Mouse (Mus musculus) hindbrain, postnatal 0 days (tissue): ENCODE measurements around the gene Scfd2. TPM values are rescaled to one million over a fixed set of nuclear protein-coding genes. Genes with fewer than 3 reads are reported as not detected.

Experiments used
- ATAC-seq: fragments of 200-750 bp; cut with Nextera tagmentation; 2 replicates; pipeline ENCODE4 v1.8.0; 2017; ENCODE audit warnings: mild to moderate bottlenecking, moderate TSS enrichment, moderate library complexity
- DNase-seq: peaks from one replicate; pipeline ENCODE4 v3.0.0-alpha.2; 2015; ENCODE audit warnings: low spot score
- H3K27ac ChIP-seq: fragments of 300-500 bp; sonication (generic); 2 replicates; pipeline ENCODE4 v1.5.1; 2014; ENCODE audit warnings: mild to moderate bottlenecking
- H3K27me3 ChIP-seq: fragments of 300-500 bp; sonication (generic); 2 replicates; pipeline ENCODE4 v1.6.1; 2014; ENCODE audit warnings: low read length, mixed read lengths; ENCODE audit not compliant: insufficient read depth
- H3K36me3 ChIP-seq: fragments of 300-500 bp; sonication (generic); 2 replicates; pipeline ENCODE4 v1.6.1; 2014; ENCODE audit warnings: low read length, mixed read lengths; ENCODE audit not compliant: insufficient read depth
- H3K4me1 ChIP-seq: fragments of 300-500 bp; sonication (generic); 2 replicates; pipeline ENCODE4 v1.6.1; 2014; ENCODE audit warnings: antibody characterized with exemption, low read length, mixed read lengths; ENCODE audit not compliant: insufficient read depth
- H3K4me2 ChIP-seq: fragments of 300-500 bp; sonication (generic); 2 replicates; pipeline ENCODE4 v1.6.1; 2014; ENCODE audit warnings: low read depth, mild to moderate bottlenecking, low read length, moderate library complexity, mixed read lengths
- H3K4me3 ChIP-seq: fragments of 300-500 bp; sonication (generic); 2 replicates; pipeline ENCODE4 v1.5.1; 2014; ENCODE audit warnings: low read length
- H3K9ac ChIP-seq: fragments of 300-500 bp; sonication (generic); replicated peaks from 2 replicates; pipeline ENCODE4 v1.6.1; 2014; ENCODE audit warnings: mild to moderate bottlenecking, low read length, moderate library complexity, mixed read lengths
- H3K9me3 ChIP-seq: fragments of 300-500 bp; sonication (generic); 2 replicates; pipeline ENCODE4 v1.6.1; 2016; ENCODE audit warnings: low read length, mixed read lengths
- CTCF ChIP-seq: IDR thresholded peaks from 2 replicates; pipeline ENCODE4 v1.5.1; 2016; ENCODE audit warnings: antibody characterized with exemption, control low read depth, low read depth
- WGBS: fragments of 180-500 bp; shearing (Covaris S2); extraction: QIAGEN DNeasy Blood & Tissue Kit; methylation state at CpG from one replicate; pipeline ENCODE4 v1.1.7; 2014; 5-methylcytosine and 5-hydroxymethylcytosine counted together
- polyA plus RNA-seq: library from polyadenylated mRNA; unstranded; fragments of >200 nt; fragmentation: Nextera tagmentation; extraction: Ambion mirVana; gene quantifications from 2 replicates; pipeline ENCODE4 v1.2.1, GENCODE M21; 2015
- total RNA-seq: library from RNA; depleted of rRNA; stranded (reverse); fragments of >200 nt; gene quantifications from 2 replicates; pipeline ENCODE4 v1.2.3, GENCODE M21; 2014

The Scfd2 gene
- total and polyA plus RNA-seq, 2 experiments from 2014 or later: 18.9 to 35.1 TPM

DNA sequence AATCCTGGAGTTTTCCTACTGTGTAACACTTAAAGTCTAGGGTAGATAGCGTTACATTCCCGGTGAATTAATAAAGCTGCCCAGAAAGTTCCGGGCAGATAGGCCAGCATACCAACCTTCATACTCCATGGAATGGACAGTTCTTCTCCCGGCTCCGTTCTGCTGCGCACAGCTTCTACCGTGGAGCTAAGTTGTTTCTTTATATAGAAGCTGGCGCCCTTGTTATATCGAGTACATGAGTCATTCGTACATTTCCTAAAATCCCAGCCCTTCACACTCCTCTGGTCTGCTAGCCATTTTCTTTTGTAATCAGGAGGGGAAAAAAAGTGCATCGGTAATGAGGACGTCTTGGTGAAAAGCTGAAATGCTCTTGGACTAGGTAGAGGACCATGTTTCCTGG lies 343.5 kb downstream of the Scfd2 start:
- 89% methylated on average over 12 of the region's 12 CpGs for WGBS
- no peaks in the 10 kb centered on the region for H3K36me3 ChIP-seq

DNA sequence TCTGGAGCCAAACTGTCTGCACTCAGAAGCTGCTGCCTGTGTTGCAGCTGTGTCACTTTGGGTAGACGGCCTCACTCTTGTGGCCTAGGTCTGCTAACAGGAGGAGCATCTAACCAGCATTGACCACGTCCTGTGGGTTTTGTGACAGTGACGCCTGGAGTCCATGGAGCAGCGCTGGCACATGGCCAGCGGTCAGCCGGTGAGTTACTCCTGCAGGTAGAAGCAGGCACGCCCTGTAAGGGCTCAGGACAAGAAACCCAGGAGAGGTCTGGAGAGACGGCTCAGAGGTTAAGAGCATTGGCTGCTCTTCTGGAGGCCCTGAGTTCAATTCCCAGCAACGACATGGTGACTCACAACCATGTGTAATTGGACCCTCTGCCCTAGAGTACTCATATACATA lies 347.0 kb downstream of the Scfd2 start:
- Histone ChIP-seq H3K36me3 (no peaks in the 10 kb centered on the region), H3K9me3 (no peaks in the 10 kb centered on the region), H3K4me2 (no peak overlapping the region), H3K27me3 (no peaks in the 10 kb centered on the region), H3K4me1 (no peaks in the 10 kb centered on the region), H3K9ac (no peak overlapping the region), H3K4me3 (no peak overlapping the region), H3K27ac (no peak overlapping the region)
- ATAC-seq (no peak), DNase-seq (no peak)
- TF ChIP-seq CTCF: no peak
- WGBS: 82% methylated on average over 9 of the region's 9 CpGs

More for the DNA sequence above, 343.5 kb downstream of the Scfd2 start:
- H3K27me3 ChIP-seq: no peaks in the 10 kb centered on the region
- no peak overlapping the region for H3K9ac ChIP-seq
- no peaks in the 10 kb centered on the region for H3K9me3 ChIP-seq
- no peaks in the 10 kb centered on the region for H3K4me1 ChIP-seq
- no peak for ATAC-seq
- DNase-seq: no peak
- H3K4me2 ChIP-seq: no peak overlapping the region
- no peak overlapping the region for H3K4me3 ChIP-seq
- no peak overlapping the region for H3K27ac ChIP-seq
- no peak for TF ChIP-seq CTCF

DNA sequence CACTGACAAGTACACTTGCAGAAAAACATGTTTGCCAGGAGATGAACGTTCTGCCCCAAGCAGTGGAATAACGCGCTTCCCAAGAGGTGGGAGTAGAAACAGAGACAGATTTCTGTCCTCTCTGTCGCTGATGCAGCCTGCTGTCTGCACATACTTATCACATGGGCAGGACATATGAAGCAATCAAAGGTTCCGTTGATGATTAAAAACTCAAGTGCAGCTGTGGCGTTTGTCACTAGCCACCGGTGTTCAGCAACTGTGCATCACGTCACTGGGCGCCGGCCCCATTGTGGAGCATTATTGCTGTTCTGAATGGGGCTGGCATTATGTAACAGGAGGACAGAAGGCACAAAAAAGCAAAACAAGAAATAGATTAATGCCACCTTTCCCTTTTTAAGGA lies 348.4 kb downstream of the Scfd2 start:
- Histone ChIP-seq H3K27ac (no peak overlapping the region), H3K4me1 (no peaks in the 10 kb centered on the region), H3K9me3 (no peaks in the 10 kb centered on the region), H3K4me2 (no peak overlapping the region), H3K27me3 (no peaks in the 10 kb centered on the region), H3K4me3 (no peak overlapping the region), H3K36me3 (no peaks in the 10 kb centered on the region), H3K9ac (no peak overlapping the region)
- ATAC-seq: no peak
- TF ChIP-seq CTCF: no peak
- DNase-seq: no peak
- WGBS: 52% methylated on average over 10 of the region's 10 CpGs

DNA sequence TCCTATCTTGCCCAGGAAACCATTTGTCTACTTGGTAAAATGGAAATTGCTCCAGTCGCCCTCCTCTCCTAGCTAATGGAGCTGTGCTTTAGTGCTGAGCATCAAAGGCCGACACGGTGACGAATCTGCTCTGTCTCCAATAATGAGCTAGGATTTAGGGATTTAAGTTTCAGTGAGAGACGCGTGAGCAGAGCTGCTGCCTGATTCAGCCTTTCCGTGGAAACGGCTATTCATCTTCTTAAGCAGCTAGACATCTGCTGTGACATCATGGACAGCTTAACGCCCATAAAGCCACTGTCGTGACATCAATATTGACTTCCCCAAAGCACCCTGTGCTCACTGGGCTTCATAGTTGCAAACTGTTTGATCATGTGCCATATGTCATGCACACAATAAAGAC lies 351.3 kb downstream of the Scfd2 start:
- no peak for ATAC-seq
- WGBS: 25% methylated on average over 10 of the region's 10 CpGs
- H3K27me3 ChIP-seq: no peaks in the 10 kb centered on the region
- H3K9me3 ChIP-seq: no peaks in the 10 kb centered on the region
- no peak overlapping the region for H3K9ac ChIP-seq
- H3K36me3 ChIP-seq: no peaks in the 10 kb centered on the region
- DNase-seq: no peak
- no peak overlapping the region for H3K4me3 ChIP-seq
- H3K4me1 ChIP-seq: peaks cover 4% of the 10 kb centered on the region; the same call in 1 of the 2 replicates
- H3K4me2 ChIP-seq: no peak overlapping the region
- TF ChIP-seq CTCF: no peak
- H3K27ac ChIP-seq: no peak overlapping the region

DNA sequence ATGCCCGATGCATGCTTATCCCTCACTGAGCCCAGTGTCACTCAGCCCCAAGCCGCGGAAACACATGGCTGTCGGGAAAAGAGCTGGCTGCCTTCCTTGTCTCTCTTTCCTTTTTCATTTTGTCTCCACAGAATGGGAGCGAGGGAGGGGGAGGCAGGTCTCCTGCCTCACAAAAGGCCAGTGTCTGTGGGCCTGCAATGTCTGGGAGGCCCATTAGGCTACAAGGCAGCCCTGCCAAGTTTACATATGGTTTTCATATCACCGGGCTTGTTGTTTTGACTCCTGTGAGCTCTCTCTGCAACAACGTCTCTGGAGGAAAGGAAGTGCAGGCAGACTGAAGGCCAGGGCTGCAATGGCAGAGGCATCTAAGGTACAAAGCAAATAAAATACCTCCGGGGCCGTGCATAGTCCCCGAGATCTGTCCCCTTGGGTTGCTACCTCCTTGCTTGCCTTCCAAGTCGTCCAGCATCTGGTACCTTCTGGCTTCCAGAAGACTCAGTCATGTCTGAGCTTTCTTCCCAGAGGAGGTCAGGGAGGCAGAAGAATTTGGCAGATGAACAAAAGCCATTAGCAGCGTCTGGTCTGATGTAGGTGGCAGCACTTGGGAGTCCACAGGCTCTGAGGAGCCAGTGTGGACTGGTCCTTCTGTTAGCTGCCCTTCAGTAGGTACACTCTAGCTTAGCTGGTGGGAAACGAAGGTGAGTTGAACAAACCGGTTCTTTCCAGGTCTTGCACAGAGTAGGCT lies 355.9 kb downstream of the Scfd2 start:
- Histone ChIP-seq H3K9me3 (no peaks in the 10 kb centered on the region), H3K4me1 (peaks cover 10% of the 10 kb centered on the region; the same call in 1 of the 2 replicates), H3K4me2 (no peak overlapping the region), H3K9ac (no peak overlapping the region), H3K36me3 (no peaks in the 10 kb centered on the region), H3K4me3 (no peak overlapping the region), H3K27me3 (no peaks in the 10 kb centered on the region), H3K27ac (peak overlapping the region; percentile 32; the same call in 1 of the 2 replicates)
- TF ChIP-seq CTCF: peak; percentile 1; the same call in 1 of the 2 replicates
- DNase-seq (peak; percentile 69), ATAC-seq (peak; percentile 50)
- WGBS: 37% methylated on average over 14 of the region's 14 CpGs

DNA sequence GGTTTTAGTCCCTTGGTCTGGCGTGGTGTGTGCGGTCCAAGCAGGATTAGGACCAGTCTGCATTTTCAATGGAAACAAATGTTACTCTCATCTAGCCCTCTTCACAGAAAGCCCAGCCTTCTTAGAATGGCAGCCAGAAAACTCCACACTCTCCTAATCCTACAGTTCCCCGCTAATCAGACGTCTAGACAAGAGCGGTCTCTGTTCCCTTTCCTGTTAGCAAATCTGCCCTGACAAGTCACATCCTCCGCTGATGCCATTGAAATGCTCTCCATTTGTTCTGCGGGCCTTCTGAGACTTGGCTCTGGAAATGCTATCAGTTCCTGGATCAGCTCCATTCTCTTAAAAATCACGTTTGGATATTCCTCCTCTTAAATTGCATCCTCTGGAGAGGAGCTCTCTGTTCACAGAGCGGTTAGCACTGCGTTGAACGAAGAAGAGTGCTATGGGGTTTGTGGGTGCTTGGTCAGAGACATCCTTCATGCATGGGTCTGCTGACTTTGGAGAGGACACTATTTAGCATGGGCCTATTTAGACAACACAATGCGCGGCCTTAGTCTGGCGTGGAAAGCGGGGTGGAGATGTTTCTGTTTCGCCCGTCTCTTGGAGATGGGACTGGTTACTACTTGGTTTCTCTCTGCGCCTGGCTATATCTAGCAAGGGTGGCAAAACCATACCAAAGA lies 358.3 kb downstream of the Scfd2 start:
- TF ChIP-seq CTCF: no peak
- WGBS: 53% methylated on average over 18 of the region's 18 CpGs
- no peaks in the 10 kb centered on the region for H3K9me3 ChIP-seq
- H3K27me3 ChIP-seq: no peaks in the 10 kb centered on the region
- H3K4me3 ChIP-seq: no peak overlapping the region
- H3K27ac ChIP-seq: 0 out of 2 replicates have a peak overlapping the region, but pooled peaks have one; percentile 22
- ATAC-seq (peak; percentile 56), DNase-seq (peak; percentile 49)
- H3K36me3 ChIP-seq: no peaks in the 10 kb centered on the region
- 0 out of 2 replicates have a peak overlapping the region, but pooled peaks have one; percentile 4 for H3K4me2 ChIP-seq
- H3K9ac ChIP-seq: no peak overlapping the region
- peaks cover 10% of the 10 kb centered on the region; the same call in 1 of the 2 replicates for H3K4me1 ChIP-seq
